Mouse (Mus musculus) neural tube, embryonic 12.5 days (tissue): Measurements from ENCODE around the gene Fbn1. TPM values are rescaled to one million over a fixed set of nuclear protein-coding genes. Genes with fewer than 3 reads are reported as not detected.

ENCODE experiments used
- ATAC-seq: fragments of 200-750 bp; cut with Nextera tagmentation; 2 replicates; pipeline ENCODE4 v1.8.0; 2017; ENCODE audit warnings: low read depth, mild to moderate bottlenecking, moderate TSS enrichment, moderate library complexity; ENCODE audit not compliant: low FRiP score
- H3K27ac ChIP-seq: fragments of 300-500 bp; sonication (generic); 2 replicates; pipeline ENCODE4 v1.5.1; 2016
- H3K27me3 ChIP-seq: fragments of 300-500 bp; sonication (generic); replicated peaks from 2 replicates; pipeline ENCODE4 v1.6.1; 2016; ENCODE audit warnings: mild to moderate bottlenecking
- H3K36me3 ChIP-seq: fragments of 300-500 bp; sonication (generic); 2 replicates; pipeline ENCODE4 v1.6.1; 2016; ENCODE audit warnings: mild to moderate bottlenecking
- H3K4me1 ChIP-seq: fragments of 300-500 bp; sonication (generic); 2 replicates; pipeline ENCODE4 v1.6.1; 2016
- H3K4me2 ChIP-seq: fragments of 300-500 bp; sonication (generic); replicated peaks from 2 replicates; pipeline ENCODE4 v1.6.1; 2016; ENCODE audit warnings: mild to moderate bottlenecking
- H3K4me3 ChIP-seq: fragments of 300-500 bp; sonication (generic); 2 replicates; pipeline ENCODE4 v1.5.1; 2016
- H3K9ac ChIP-seq: fragments of 300-500 bp; sonication (generic); 2 replicates; pipeline ENCODE4 v1.6.1; 2016; ENCODE audit warnings: mild to moderate bottlenecking
- H3K9me3 ChIP-seq: fragments of 300-500 bp; sonication (generic); 2 replicates; pipeline ENCODE4 v1.6.1; 2016; ENCODE audit warnings: mild to moderate bottlenecking
- WGBS: fragments of 180-500 bp; shearing (Covaris S2); methylation state at CpG from one replicate; pipeline ENCODE4 v1.1.7; 2016; 5-methylcytosine and 5-hydroxymethylcytosine counted together
- polyA plus RNA-seq: library from polyadenylated mRNA; unstranded; fragments of >200 nt; fragmentation: Nextera tagmentation; extraction: Ambion mirVana; gene quantifications from 2 replicates; pipeline ENCODE4 v1.2.1, GENCODE M21; 2016

Fbn1 gene
- polyA plus RNA-seq: 6.8 TPM in 2 replicates

GRCm38 (mm10) chr2:125507893-125508292, at the start of gene Fbn1:
TSS of gene Fbn1 (minus strand) at chr2:125507993.
- ATAC-seq: no peak
- H3K27me3 ChIP-seq: no peaks in the 10 kb centered on the region; the same call in 1 of the 2 replicates
- no peaks in the 10 kb centered on the region for H3K36me3 ChIP-seq
- H3K4me2 ChIP-seq: peak within 1 kb of the TSS; percentile 98
- peaks cover 13% of the 10 kb centered on the region for H3K4me1 ChIP-seq
- peak within 1 kb of the TSS; percentile 70 for H3K9ac ChIP-seq
- 84% methylated on average over 4 of the region's 4 CpGs for WGBS
- H3K4me3 ChIP-seq: peak within 1 kb of the TSS; percentile 65
- H3K27ac ChIP-seq: no peak within 1 kb of the TSS
- H3K9me3 ChIP-seq: no peaks in the 10 kb centered on the region

GRCm38 (mm10) chr2:125555830-125556229, 48.0 kb upstream of the Fbn1 start:
- H3K9me3 ChIP-seq: no peaks in the 10 kb centered on the region
- H3K36me3 ChIP-seq: no peaks in the 10 kb centered on the region
- H3K27ac ChIP-seq: no peak overlapping the region
- 75% methylated on average over 6 of the region's 6 CpGs for WGBS
- no peak overlapping the region for H3K4me3 ChIP-seq
- H3K27me3 ChIP-seq: no peaks in the 10 kb centered on the region
- no peak for ATAC-seq
- H3K4me2 ChIP-seq: no peak overlapping the region
- no peaks in the 10 kb centered on the region for H3K4me1 ChIP-seq
- no peak overlapping the region for H3K9ac ChIP-seq

- WGBS: 73% methylated on average over 1 of the region's 1 CpGs
Measured at GRCm38 (mm10) chr2:125548806-125549578, 41.2 kb upstream of the Fbn1 start.

DNA sequence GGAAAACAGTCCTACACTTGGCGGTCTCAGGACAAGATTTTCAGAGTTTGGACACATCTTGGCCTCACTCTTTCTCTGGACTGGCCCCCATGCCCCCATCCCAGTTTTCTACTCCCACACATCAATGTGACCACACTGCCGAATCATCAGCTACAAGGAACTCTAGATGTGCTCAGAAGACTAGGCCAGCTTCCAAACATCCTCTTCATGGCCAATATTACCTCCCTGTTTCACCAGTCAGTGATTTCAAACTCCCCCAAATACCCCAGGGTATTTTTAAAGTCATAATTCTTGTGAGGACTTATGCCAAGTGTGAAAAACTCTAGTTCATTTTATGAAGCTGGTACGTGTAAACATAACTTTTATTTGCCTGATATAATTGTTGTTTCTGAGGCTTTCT, 37.2 kb upstream of the Fbn1 start:
- WGBS: 87% methylated on average over 3 of the region's 3 CpGs
- ATAC-seq: no peak
- no peak overlapping the region for H3K4me2 ChIP-seq
- H3K9ac ChIP-seq: no peak overlapping the region
- H3K27me3 ChIP-seq: no peaks in the 10 kb centered on the region
- H3K4me3 ChIP-seq: no peak overlapping the region
- H3K36me3 ChIP-seq: no peaks in the 10 kb centered on the region
- H3K4me1 ChIP-seq: no peaks in the 10 kb centered on the region
- no peak overlapping the region for H3K27ac ChIP-seq
- no peaks in the 10 kb centered on the region for H3K9me3 ChIP-seq

More at GRCm38 (mm10) chr2:125548806-125549578, 41.2 kb upstream of the Fbn1 start:
- Histone ChIP-seq H3K27ac (no peak overlapping the region), H3K4me1 (no peaks in the 10 kb centered on the region), H3K9ac (no peak overlapping the region), H3K36me3 (no peaks in the 10 kb centered on the region), H3K4me3 (no peak overlapping the region), H3K4me2 (no peak overlapping the region), H3K9me3 (no peaks in the 10 kb centered on the region), H3K27me3 (no peaks in the 10 kb centered on the region)
- no peak for ATAC-seq

DNA sequence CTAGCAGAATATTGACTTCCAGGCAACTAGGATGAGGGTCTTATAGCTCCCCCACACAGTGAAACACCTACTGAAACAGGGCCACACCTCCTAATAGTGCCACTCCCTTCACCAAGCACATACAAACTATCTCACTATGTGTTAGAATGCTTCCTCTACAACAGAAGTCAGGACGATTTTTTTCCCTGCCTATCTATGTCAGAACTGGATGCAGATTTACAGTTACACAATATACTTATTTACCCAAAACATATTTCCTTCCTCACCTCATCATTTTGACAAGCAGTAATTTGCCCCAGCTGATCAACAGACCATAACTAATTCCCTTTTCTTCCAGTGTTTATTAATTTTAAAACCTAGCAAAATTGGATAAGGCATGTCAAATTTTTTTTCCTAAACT, 35.9 kb upstream of the Fbn1 start:
- no peak overlapping the region for H3K4me3 ChIP-seq
- no peak for ATAC-seq
- H3K4me2 ChIP-seq: no peak overlapping the region
- H3K9ac ChIP-seq: no peak overlapping the region
- H3K27ac ChIP-seq: no peak overlapping the region
- H3K27me3 ChIP-seq: no peaks in the 10 kb centered on the region
- no peaks in the 10 kb centered on the region for H3K9me3 ChIP-seq
- no peaks in the 10 kb centered on the region for H3K36me3 ChIP-seq
- WGBS: 76% methylated on average over 1 of the region's 1 CpGs
- no peaks in the 10 kb centered on the region for H3K4me1 ChIP-seq

DNA sequence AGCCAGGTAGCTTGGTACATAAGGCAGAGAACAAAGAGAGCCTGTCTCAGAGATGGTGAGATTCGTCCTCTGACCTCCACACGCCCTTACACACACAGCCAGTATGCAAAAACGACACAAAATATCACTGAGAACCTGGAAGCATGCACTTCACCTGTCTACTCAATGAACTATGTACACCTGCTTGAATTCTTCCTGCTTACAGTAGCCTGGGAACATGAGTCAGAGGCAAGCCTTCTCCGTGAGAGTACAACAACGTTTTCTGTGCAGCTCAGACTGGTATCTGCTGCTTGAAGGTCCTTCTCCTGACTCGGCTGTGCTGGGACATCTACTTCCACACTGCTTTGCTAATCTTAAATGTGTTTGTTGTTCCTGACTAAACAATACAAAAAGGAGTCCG, 33.7 kb upstream of the Fbn1 start:
- Histone ChIP-seq H3K36me3 (no peaks in the 10 kb centered on the region), H3K27me3 (no peaks in the 10 kb centered on the region), H3K9me3 (no peaks in the 10 kb centered on the region), H3K27ac (no peak overlapping the region), H3K4me1 (no peaks in the 10 kb centered on the region), H3K4me3 (no peak overlapping the region), H3K4me2 (no peak overlapping the region), H3K9ac (no peak overlapping the region)
- WGBS: 86% methylated on average over 7 of the region's 7 CpGs
- no peak for ATAC-seq

- Histone ChIP-seq H3K27me3 (no peaks in the 10 kb centered on the region), H3K9me3 (no peaks in the 10 kb centered on the region), H3K4me3 (no peak overlapping the region), H3K36me3 (no peaks in the 10 kb centered on the region), H3K4me1 (no peaks in the 10 kb centered on the region), H3K9ac (no peak overlapping the region), H3K27ac (no peak overlapping the region), H3K4me2 (no peak overlapping the region)
- no peak for ATAC-seq
- 87% methylated on average over 7 of the region's 7 CpGs for WGBS
Measured at GRCm38 (mm10) chr2:125540579-125540978, 32.8 kb upstream of the Fbn1 start.

- 95% methylated on average over 3 of the region's 3 CpGs for WGBS
- no peak overlapping the region for H3K4me2 ChIP-seq
- H3K27me3 ChIP-seq: no peaks in the 10 kb centered on the region
- no peaks in the 10 kb centered on the region for H3K36me3 ChIP-seq
- no peak overlapping the region for H3K4me3 ChIP-seq
- H3K27ac ChIP-seq: no peak overlapping the region
- H3K9me3 ChIP-seq: no peaks in the 10 kb centered on the region
- no peaks in the 10 kb centered on the region for H3K4me1 ChIP-seq
- ATAC-seq: no peak
- H3K9ac ChIP-seq: no peak overlapping the region
Measured at GRCm38 (mm10) chr2:125539640-125540039, 31.8 kb upstream of the Fbn1 start.

GRCm38 (mm10) chr2:125530665-125531064, 22.9 kb upstream of the Fbn1 start:
- no peak for ATAC-seq
- 85% methylated on average over 6 of the region's 6 CpGs for WGBS

DNA sequence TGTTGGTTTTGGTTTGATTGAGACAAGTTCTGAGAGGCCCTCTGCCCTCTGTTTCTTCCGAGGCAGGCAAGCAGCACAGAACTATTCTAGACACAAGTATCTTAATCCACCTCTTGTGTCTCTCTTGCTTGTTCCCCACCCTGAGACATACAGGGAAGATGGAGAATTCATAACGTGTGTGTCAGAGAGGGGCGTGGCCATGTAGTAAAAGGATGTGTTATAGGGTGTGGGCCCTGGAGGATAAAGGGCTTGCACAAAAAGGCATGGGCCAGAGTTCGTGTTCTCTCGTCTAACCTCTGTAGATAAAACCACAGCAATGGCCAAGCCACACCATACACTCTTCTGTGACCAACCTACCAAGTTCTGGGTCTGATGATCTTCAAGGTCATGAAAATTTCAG, 18.8 kb upstream of the Fbn1 start:
- no peak for ATAC-seq
- 88% methylated on average over 5 of the region's 5 CpGs for WGBS

More at GRCm38 (mm10) chr2:125530665-125531064, 22.9 kb upstream of the Fbn1 start:
- Histone ChIP-seq H3K4me3 (no peak overlapping the region), H3K9me3 (no peaks in the 10 kb centered on the region), H3K9ac (no peak overlapping the region), H3K4me2 (no peak overlapping the region), H3K27ac (no peak overlapping the region), H3K36me3 (no peaks in the 10 kb centered on the region), H3K4me1 (no peaks in the 10 kb centered on the region), H3K27me3 (no peaks in the 10 kb centered on the region)

GRCm38 (mm10) chr2:125525484-125525883, 17.7 kb upstream of the Fbn1 start:
- Histone ChIP-seq H3K4me2 (no peak overlapping the region), H3K27me3 (no peaks in the 10 kb centered on the region), H3K9me3 (no peaks in the 10 kb centered on the region), H3K9ac (no peak overlapping the region), H3K4me1 (no peaks in the 10 kb centered on the region), H3K27ac (no peak overlapping the region), H3K36me3 (no peaks in the 10 kb centered on the region), H3K4me3 (no peak overlapping the region)
- no peak for ATAC-seq
- 89% methylated on average over 2 of the region's 2 CpGs for WGBS

More for the DNA sequence above, 18.8 kb upstream of the Fbn1 start:
- no peaks in the 10 kb centered on the region for H3K27me3 ChIP-seq
- H3K4me2 ChIP-seq: no peak overlapping the region
- H3K4me1 ChIP-seq: no peaks in the 10 kb centered on the region
- no peak overlapping the region for H3K27ac ChIP-seq
- no peak overlapping the region for H3K4me3 ChIP-seq
- H3K9ac ChIP-seq: no peak overlapping the region
- H3K9me3 ChIP-seq: no peaks in the 10 kb centered on the region
- H3K36me3 ChIP-seq: no peaks in the 10 kb centered on the region

GRCm38 (mm10) chr2:125516594-125516993, 8.8 kb upstream of the Fbn1 start:
- H3K27ac ChIP-seq: no peak overlapping the region
- H3K4me1 ChIP-seq: no peaks in the 10 kb centered on the region
- no peaks in the 10 kb centered on the region for H3K9me3 ChIP-seq
- no peaks in the 10 kb centered on the region; the same call in 1 of the 2 replicates for H3K27me3 ChIP-seq
- no peak overlapping the region for H3K4me3 ChIP-seq
- ATAC-seq: peak; percentile 72; the same call in 1 of the 2 replicates
- 20% methylated on average over 4 of the region's 4 CpGs for WGBS
- H3K9ac ChIP-seq: no peak overlapping the region
- H3K4me2 ChIP-seq: no peak overlapping the region
- no peaks in the 10 kb centered on the region for H3K36me3 ChIP-seq
